ENCODE assay signal across 8 mouse cellular contexts in genomic region chr1:121087124-121087887, GRCm38 (mm10).
A peak's percentile ranks its signal among the peaks of the same experiment; 100 is the strongest.
DNase-seq lines count a peak whose midpoint lies in the region; ATAC-seq and TF ChIP-seq lines count a peak whose summit lies in the region.

No protein-coding gene starts in this region.

- peak; percentile 30 for DNase-seq in kidney, adult 11 months
- no peak for DNase-seq in kidney, postnatal 10 days
- DNase-seq in brain, embryonic 14.5 days (ENCODE audit: low read depth), result peak; percentile 88
- DNase-seq in frontal cortex, postnatal 36 days (ENCODE audit: low spot score in 2 of 2), result peak; percentile 8 to 40
- DNase-seq in midbrain, embryonic 11.5 days (ENCODE audit: low spot score, missing footprints), result peak; percentile 89
- no peak for DNase-seq in urinary bladder, postnatal 4 days (ENCODE audit: low spot score in 2 of 2)
- DNase-seq in heart, adult 8-10 months (ENCODE audit: low spot score), result no peak
- no peak for DNase-seq in thymus, postnatal 10 days (ENCODE audit: low spot score in 2 of 2)

- no peaks in the 10 kb centered on the region for H3K36me3 ChIP-seq in midbrain, embryonic 11.5 days (ENCODE audit: control insufficient read depth, insufficient read depth, low read length)

- peak overlapping the region; percentile 13; the same call in 1 of the 2 replicates for H3K4me3 ChIP-seq in midbrain, embryonic 11.5 days (ENCODE audit: low read depth, low read length)

- peak overlapping the region; percentile 40; the same call in 1 of the 2 replicates for H3K9ac ChIP-seq in midbrain, embryonic 11.5 days (ENCODE audit: low read length)

- H3K27me3 ChIP-seq in midbrain, embryonic 11.5 days (ENCODE audit: control insufficient read depth, insufficient read depth, low read length), result peaks cover 9% of the 10 kb centered on the region; the same call in 1 of the 2 replicates

- ATAC-seq in midbrain, embryonic 11.5 days (ENCODE audit: low FRiP score), result peak; percentile 82

- TF ChIP-seq CTCF in brain, embryonic 14.5 days (IDR thresholded peaks at IDR 0.05; ENCODE audit: borderline replicate concordance, extremely low read depth, insufficient read depth, insufficient read length), result no peak

- H3K4me2 ChIP-seq in midbrain, embryonic 11.5 days, result peak overlapping the region; percentile 29

- 20% methylated on average over 7 of the region's 7 CpGs for WGBS in midbrain, embryonic 11.5 days

- peak overlapping the region; percentile 63 for H3K27ac ChIP-seq in midbrain, embryonic 11.5 days (ENCODE audit: low read depth, low read length)

- no peak for TF ChIP-seq POLR2A in brain, embryonic 14.5 days (IDR thresholded peaks at IDR 0.05; ENCODE audit: borderline replicate concordance, extremely low read depth, insufficient read depth, insufficient read length, poor library complexity, severe bottlenecking)

- H3K4me1 ChIP-seq in midbrain, embryonic 11.5 days (ENCODE audit: control insufficient read depth, insufficient read depth, low read length), result peaks cover 11% of the 10 kb centered on the region

- no peaks in the 10 kb centered on the region; the same call in 1 of the 2 replicates for H3K9me3 ChIP-seq in midbrain, embryonic 11.5 days (ENCODE audit: control insufficient read depth, low read length)

Comparison
In these comparisons a context has a peak if more than half of its experiments do, and no peak if none do; other contexts are left out.
1. DNase-seq: peak in kidney, adult 11 months (single experiment), brain, embryonic 14.5 days (single experiment), frontal cortex, postnatal 36 days (2 of 2) and midbrain, embryonic 11.5 days (single experiment); none in kidney, postnatal 10 days (single experiment), urinary bladder, postnatal 4 days (0 of 2), heart, adult 8-10 months (single experiment) and thymus, postnatal 10 days (0 of 2).